Mouse (Mus musculus): ENCODE results near the gene Syde1. TPM values are rescaled to one million over a fixed set of nuclear protein-coding genes. Genes with fewer than 3 reads are reported as not detected.
A peak's percentile ranks its signal among the peaks of the same experiment; 100 is the strongest.

Gene Syde1
- polyA plus RNA-seq, 1 experiment from 2014 or later, result 4.2 TPM

DNA sequence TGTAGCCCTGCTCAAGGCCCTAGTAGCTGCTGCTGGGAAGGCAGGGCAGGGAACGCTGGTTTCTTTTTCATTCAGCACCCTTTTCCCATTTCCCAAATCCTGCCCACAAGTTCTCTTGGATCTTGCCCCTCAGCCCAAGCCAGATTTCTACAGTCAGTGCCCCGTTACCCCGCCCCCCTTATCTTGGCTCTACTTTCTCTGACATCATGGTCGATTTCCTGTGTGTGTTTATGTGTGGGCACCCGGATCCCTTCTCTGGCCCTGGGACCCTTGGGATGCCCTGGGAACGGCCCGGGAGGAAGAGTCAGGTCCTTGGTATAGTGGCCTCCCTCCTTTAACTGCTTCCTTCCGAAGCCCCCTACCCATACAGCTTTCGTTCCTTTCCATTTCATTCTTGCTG, 1.0 kb downstream of the Syde1 start:
- WGBS, result 52% methylated on average over 9 of the region's 9 CpGs
- H3K4me3 ChIP-seq, result peak overlapping the region; percentile 44
- H3K27me3 ChIP-seq, result peaks cover 5% of the 10 kb centered on the region; the same call in 1 of the 2 replicates
- 0 out of 2 replicates have a peak overlapping the region, but pooled peaks have one; percentile 48 for H3K9ac ChIP-seq
- H3K4me1 ChIP-seq (replicated peaks), result peaks cover 12% of the 10 kb centered on the region
- peak overlapping the region; percentile 90 for H3K4me2 ChIP-seq
- H3K9me3 ChIP-seq, result no peaks in the 10 kb centered on the region
- no peak for ATAC-seq (ENCODE audit: low FRiP score, low read depth)
- no peaks in the 10 kb centered on the region for H3K36me3 ChIP-seq
- peak overlapping the region; percentile 14 for H3K27ac ChIP-seq (replicated peaks)

- WGBS, result 94% methylated on average over 8 of the region's 8 CpGs
- H3K27ac ChIP-seq (replicated peaks), result no peak overlapping the region
- H3K9ac ChIP-seq, result no peak overlapping the region
- no peak overlapping the region for H3K4me2 ChIP-seq
- no peak for ATAC-seq (ENCODE audit: low FRiP score, low read depth)
- H3K4me1 ChIP-seq (replicated peaks), result peaks cover 12% of the 10 kb centered on the region
- no peaks in the 10 kb centered on the region for H3K36me3 ChIP-seq
- no peak overlapping the region for H3K4me3 ChIP-seq
- H3K9me3 ChIP-seq, result no peaks in the 10 kb centered on the region
- H3K27me3 ChIP-seq, result peaks cover 5% of the 10 kb centered on the region; the same call in 1 of the 2 replicates
These were observed 1.9 kb downstream of the Syde1 start for GRCm38 (mm10) chr10:78589901-78590300.

DNA sequence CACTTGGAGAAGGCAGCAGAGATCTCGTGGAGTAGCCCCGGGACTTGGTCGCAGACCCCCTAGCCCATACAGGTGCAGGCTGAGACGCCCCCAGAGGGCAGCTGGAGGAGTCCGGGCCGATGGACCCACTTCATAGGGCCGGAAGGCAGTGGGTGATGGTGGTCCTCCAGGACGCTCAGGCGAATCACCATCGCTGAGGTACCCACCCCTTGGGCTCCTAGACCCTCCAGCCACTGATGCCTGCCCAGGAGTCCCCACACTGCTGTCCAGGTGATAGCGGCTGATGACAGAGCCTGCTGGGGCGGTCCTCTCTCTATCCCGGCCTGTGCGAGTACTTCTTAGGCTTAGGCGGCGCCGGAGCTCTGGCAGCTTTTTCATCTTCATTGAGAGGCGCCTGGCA, 2.5 kb downstream of the Syde1 start:
- Histone ChIP-seq H3K9ac (no peak overlapping the region), H3K4me1 (replicated peaks) (peaks cover 12% of the 10 kb centered on the region), H3K36me3 (no peaks in the 10 kb centered on the region), H3K27me3 (peaks cover 5% of the 10 kb centered on the region; the same call in 1 of the 2 replicates), H3K9me3 (no peaks in the 10 kb centered on the region), H3K4me3 (no peak overlapping the region), H3K4me2 (no peak overlapping the region), H3K27ac (replicated peaks) (no peak overlapping the region)
- ATAC-seq (ENCODE audit: low FRiP score, low read depth), result no peak
- WGBS, result 97% methylated on average over 18 of the region's 18 CpGs

GRCm38 (mm10) chr10:78586026-78586425, 5.7 kb downstream of the Syde1 start:
- H3K4me2 ChIP-seq, result no peak overlapping the region
- H3K9me3 ChIP-seq, result no peaks in the 10 kb centered on the region
- 95% methylated on average over 13 of the region's 13 CpGs for WGBS
- H3K27me3 ChIP-seq, result peaks cover 5% of the 10 kb centered on the region; the same call in 1 of the 2 replicates
- no peak overlapping the region for H3K9ac ChIP-seq
- H3K4me3 ChIP-seq, result no peak overlapping the region
- no peak overlapping the region for H3K27ac ChIP-seq (replicated peaks)
- peaks cover under 1% of the 10 kb centered on the region for H3K4me1 ChIP-seq (replicated peaks)
- no peak for ATAC-seq (ENCODE audit: low FRiP score, low read depth)
- peaks cover 16% of the 10 kb centered on the region for H3K36me3 ChIP-seq

- no peak overlapping the region for H3K27ac ChIP-seq (replicated peaks)
These were observed 6.2 kb downstream of the Syde1 start for GRCm38 (mm10) chr10:78585606-78586005.

DNA sequence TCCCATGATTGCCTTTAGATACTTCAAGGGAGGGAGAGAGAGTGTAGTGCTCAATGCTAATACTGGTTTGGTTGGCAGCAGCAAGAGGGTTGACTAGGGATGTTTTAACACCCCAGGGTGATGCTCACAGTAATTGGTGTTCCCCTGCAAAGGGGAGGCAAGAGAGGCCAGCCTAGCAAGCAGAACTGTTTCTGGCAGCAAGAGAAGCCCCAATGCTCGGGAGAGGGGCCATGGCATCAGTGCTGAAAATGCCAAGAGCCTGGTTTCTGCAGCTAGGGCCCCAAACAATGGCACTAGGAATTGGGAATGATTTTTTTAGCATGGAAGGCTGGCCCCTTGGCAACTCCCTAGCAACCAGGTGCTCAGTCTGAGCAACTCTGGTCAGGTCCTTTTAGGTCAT, 6.8 kb downstream of the Syde1 start:
- peaks cover 16% of the 10 kb centered on the region for H3K36me3 ChIP-seq
- no peak for ATAC-seq (ENCODE audit: low FRiP score, low read depth)
- WGBS, result 84% methylated on average over 1 of the region's 1 CpGs

More at GRCm38 (mm10) chr10:78585606-78586005, 6.2 kb downstream of the Syde1 start:
- ATAC-seq (ENCODE audit: low FRiP score, low read depth), result no peak
- Histone ChIP-seq H3K4me1 (replicated peaks) (no peaks in the 10 kb centered on the region), H3K9ac (no peak overlapping the region), H3K27me3 (peaks cover 2% of the 10 kb centered on the region; the same call in 1 of the 2 replicates), H3K36me3 (peaks cover 16% of the 10 kb centered on the region), H3K9me3 (no peaks in the 10 kb centered on the region), H3K4me3 (no peak overlapping the region), H3K4me2 (no peak overlapping the region)
- 91% methylated on average over 22 of the region's 22 CpGs for WGBS

GRCm38 (mm10) chr10:78583939-78584338, 7.8 kb downstream of the Syde1 start:
- no peak overlapping the region for H3K4me2 ChIP-seq
- H3K9me3 ChIP-seq, result no peaks in the 10 kb centered on the region
- no peak for ATAC-seq (ENCODE audit: low FRiP score, low read depth)
- no peak overlapping the region for H3K9ac ChIP-seq
- H3K36me3 ChIP-seq, result peaks cover 21% of the 10 kb centered on the region
- H3K4me3 ChIP-seq, result no peak overlapping the region
- WGBS, result 85% methylated on average over 3 of the region's 3 CpGs
- no peaks in the 10 kb centered on the region for H3K4me1 ChIP-seq (replicated peaks)
- no peaks in the 10 kb centered on the region for H3K27me3 ChIP-seq
- no peak overlapping the region for H3K27ac ChIP-seq (replicated peaks)

More for the DNA sequence above, 6.8 kb downstream of the Syde1 start:
- H3K27ac ChIP-seq (replicated peaks), result no peak overlapping the region
- no peak overlapping the region for H3K4me3 ChIP-seq
- H3K9ac ChIP-seq, result no peak overlapping the region
- no peaks in the 10 kb centered on the region for H3K9me3 ChIP-seq
- H3K4me1 ChIP-seq (replicated peaks), result no peaks in the 10 kb centered on the region
- no peak overlapping the region for H3K4me2 ChIP-seq
- H3K27me3 ChIP-seq, result no peaks in the 10 kb centered on the region

- Histone ChIP-seq H3K36me3 (peaks cover 21% of the 10 kb centered on the region), H3K27me3 (no peaks in the 10 kb centered on the region), H3K4me2 (no peak overlapping the region), H3K27ac (replicated peaks) (no peak overlapping the region), H3K9ac (no peak overlapping the region), H3K4me1 (replicated peaks) (no peaks in the 10 kb centered on the region), H3K4me3 (no peak overlapping the region), H3K9me3 (no peaks in the 10 kb centered on the region)
- WGBS, result 78% methylated on average over 9 of the region's 9 CpGs
- 0 out of 2 replicates have a peak, but pooled peaks have one; percentile 10 for ATAC-seq (ENCODE audit: low FRiP score, low read depth)
These were observed 8.4 kb downstream of the Syde1 start for GRCm38 (mm10) chr10:78583347-78583746.

GRCm38 (mm10) chr10:78581121-78581520, 10.6 kb downstream of the Syde1 start:
- H3K4me2 ChIP-seq, result no peak overlapping the region
- no peak overlapping the region for H3K4me3 ChIP-seq
- H3K9me3 ChIP-seq, result no peaks in the 10 kb centered on the region
- WGBS, result 94% methylated on average over 7 of the region's 7 CpGs
- H3K27me3 ChIP-seq, result no peaks in the 10 kb centered on the region
- H3K4me1 ChIP-seq (replicated peaks), result peaks cover 1% of the 10 kb centered on the region
- H3K9ac ChIP-seq, result no peak overlapping the region
- no peak overlapping the region for H3K27ac ChIP-seq (replicated peaks)
- no peak for ATAC-seq (ENCODE audit: low FRiP score, low read depth)
- H3K36me3 ChIP-seq, result peaks cover 21% of the 10 kb centered on the region

DNA sequence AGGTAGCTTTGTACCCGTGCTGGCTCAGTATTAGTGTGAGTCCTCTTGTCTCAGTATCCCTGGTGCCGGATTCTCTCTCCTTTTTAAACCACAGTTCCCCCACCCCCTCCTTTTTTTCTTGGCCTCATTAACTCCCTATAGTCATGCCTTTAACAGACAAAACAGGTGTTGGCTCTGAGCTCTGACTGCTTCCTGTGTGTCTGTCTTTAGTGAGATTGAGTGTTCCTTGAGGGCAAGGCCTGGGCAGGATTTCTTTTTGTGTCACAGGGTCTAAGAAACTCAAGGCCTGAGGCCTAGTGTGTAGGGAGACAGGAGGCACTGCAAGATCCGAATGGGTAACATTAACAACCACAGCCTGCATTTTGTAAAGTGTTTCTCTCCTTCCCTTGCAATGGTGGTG, 13.6 kb downstream of the Syde1 start:
- whole genome bisulfite sequencing, result 69% methylated on average over 3 of the region's 3 CpGs
- no peaks in the 10 kb centered on the region for H3K27me3 ChIP-seq
- no peaks in the 10 kb centered on the region for H3K9me3 ChIP-seq
- no peak overlapping the region for H3K4me3 ChIP-seq
- peaks cover 15% of the 10 kb centered on the region for H3K4me1 ChIP-seq (replicated peaks)
- no peak overlapping the region for H3K27ac ChIP-seq (replicated peaks)
- H3K9ac ChIP-seq, result no peak overlapping the region
- peaks cover 11% of the 10 kb centered on the region; the same call in 1 of the 2 replicates for H3K36me3 ChIP-seq
- ATAC-seq (ENCODE audit: low FRiP score, low read depth), result no peak
- no peak overlapping the region for H3K4me2 ChIP-seq

- H3K27me3 ChIP-seq, result no peaks in the 10 kb centered on the region
- H3K27ac ChIP-seq (replicated peaks), result no peak overlapping the region
- H3K4me2 ChIP-seq, result no peak overlapping the region
- no peak for ATAC-seq (ENCODE audit: low FRiP score, low read depth)
- H3K36me3 ChIP-seq, result peaks cover 9% of the 10 kb centered on the region; the same call in 1 of the 2 replicates
- 95% methylated on average over 16 of the region's 16 CpGs for WGBS
- peaks cover 15% of the 10 kb centered on the region for H3K4me1 ChIP-seq (replicated peaks)
- no peak overlapping the region for H3K4me3 ChIP-seq
- H3K9ac ChIP-seq, result no peak overlapping the region
- no peaks in the 10 kb centered on the region for H3K9me3 ChIP-seq
These were observed 15.2 kb downstream of the Syde1 start for GRCm38 (mm10) chr10:78576435-78577184.

DNA sequence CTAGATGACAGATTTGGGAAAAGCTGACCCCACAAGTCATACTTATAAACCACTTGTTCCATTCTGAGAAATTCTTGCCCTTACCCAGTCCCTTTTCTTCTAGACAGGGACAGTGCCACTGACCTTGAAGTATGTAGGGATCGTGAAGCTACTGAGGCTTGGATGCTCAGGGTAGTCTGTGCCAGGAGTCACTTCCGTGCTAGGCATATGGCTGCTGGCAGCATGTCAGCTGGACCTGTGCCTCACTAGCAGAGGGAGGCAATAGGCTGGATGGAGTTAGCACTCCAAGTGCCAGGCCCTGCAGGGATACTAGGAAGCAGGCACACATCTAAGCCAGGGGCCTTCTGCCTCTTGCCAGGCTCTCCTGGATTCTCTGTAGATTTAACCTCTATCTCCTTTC, 16.1 kb downstream of the Syde1 start:
- Histone ChIP-seq H3K4me1 (replicated peaks) (peaks cover 15% of the 10 kb centered on the region), H3K36me3 (peaks cover 5% of the 10 kb centered on the region; the same call in 1 of the 2 replicates), H3K27ac (replicated peaks) (peak overlapping the region; percentile 88; the same call in 1 of the 2 replicates), H3K27me3 (no peaks in the 10 kb centered on the region), H3K9ac (no peak overlapping the region), H3K4me2 (peak overlapping the region; percentile 65), H3K9me3 (no peaks in the 10 kb centered on the region), H3K4me3 (peak overlapping the region; percentile 57; the same call in 1 of the 2 replicates)
- WGBS, result 48% methylated on average over 2 of the region's 2 CpGs
- ATAC-seq (ENCODE audit: low FRiP score, low read depth), result no peak

Data from hindbrain, embryonic 15.5 days (tissue).